Comparison of ENCODE assay signal across 8 mouse cellular contexts in genomic region chr7:116039196-116039537, GRCm38 (mm10). TPM values are rescaled to one million over a fixed set of nuclear protein-coding genes. Genes with fewer than 3 reads are reported as not detected.
DNase-seq lines count a peak whose midpoint lies in the region; ATAC-seq and TF ChIP-seq lines count a peak whose summit lies in the region.

Gene 1110004F10Rik, plus strand, starts transcription at chr7:116039397.

- under 1% methylated on average over 11 of the region's 11 CpGs for WGBS in forebrain, embryonic 15.5 days
- WGBS in hindbrain, embryonic 10.5 days, result under 1% methylated on average over 11 of the region's 11 CpGs
- WGBS in limb, embryonic 14.5 days, result 1% methylated on average over 11 of the region's 11 CpGs
- WGBS in neural tube, embryonic 12.5 days, result under 1% methylated on average over 11 of the region's 11 CpGs

- H3K9me3 ChIP-seq in forebrain, embryonic 15.5 days, result no peaks in the 10 kb centered on the region
- no peaks in the 10 kb centered on the region for H3K9me3 ChIP-seq in hindbrain, embryonic 10.5 days
- no peaks in the 10 kb centered on the region for H3K9me3 ChIP-seq in limb, embryonic 14.5 days (ENCODE audit: control insufficient read depth, low read length)
- no peaks in the 10 kb centered on the region for H3K9me3 ChIP-seq in neural tube, embryonic 12.5 days

- DNase-seq in left cerebral cortex, adult 18-20 months (ENCODE audit: low spot score in 2 of 2), result no peak
- DNase-seq in left cerebral cortex, adult 9 months (ENCODE audit: low spot score in 2 of 2), result no peak
- DNase-seq in hindbrain, embryonic 10.5 days (ENCODE audit: low spot score), result no peak
- DNase-seq in limb, embryonic 14.5 days (ENCODE audit: low spot score), result no peak
- DNase-seq in ovary, adult 18-20 months (ENCODE audit: low spot score), result no peak

- H3K36me3 ChIP-seq in forebrain, embryonic 15.5 days, result no peaks in the 10 kb centered on the region
- no peaks in the 10 kb centered on the region for H3K36me3 ChIP-seq in hindbrain, embryonic 10.5 days
- H3K36me3 ChIP-seq in limb, embryonic 14.5 days (ENCODE audit: control insufficient read depth, insufficient read depth, low read length), result no peaks in the 10 kb centered on the region; the same call in 1 of the 2 replicates
- no peaks in the 10 kb centered on the region for H3K36me3 ChIP-seq in neural tube, embryonic 12.5 days

- peak within 1 kb of the TSS; percentile 72 for H3K27ac ChIP-seq in forebrain, embryonic 15.5 days (replicated peaks)
- H3K27ac ChIP-seq in hindbrain, embryonic 10.5 days, result peak within 1 kb of the TSS; percentile 72
- H3K27ac ChIP-seq in limb, embryonic 14.5 days (replicated peaks; ENCODE audit: low read depth, low read length), result peak within 1 kb of the TSS; percentile 62
- peak within 1 kb of the TSS; percentile 6; the same call in 1 of the 2 replicates for H3K27ac ChIP-seq in neural tube, embryonic 12.5 days

- peak within 1 kb of the TSS; percentile 43 for H3K9ac ChIP-seq in forebrain, embryonic 15.5 days (replicated peaks)
- peak within 1 kb of the TSS; percentile 65 for H3K9ac ChIP-seq in limb, embryonic 14.5 days (ENCODE audit: low read depth, low read length, severe bottlenecking)
- H3K9ac ChIP-seq in neural tube, embryonic 12.5 days, result peak within 1 kb of the TSS; percentile 46; the same call in 1 of the 2 replicates

- peaks cover 47% of the 10 kb centered on the region for H3K4me1 ChIP-seq in forebrain, embryonic 15.5 days
- peaks cover 47% of the 10 kb centered on the region for H3K4me1 ChIP-seq in hindbrain, embryonic 10.5 days (replicated peaks)
- peaks cover 11% of the 10 kb centered on the region; the same call in 1 of the 2 replicates for H3K4me1 ChIP-seq in limb, embryonic 14.5 days (ENCODE audit: control insufficient read depth, insufficient read depth, low read length)
- H3K4me1 ChIP-seq in neural tube, embryonic 12.5 days, result peaks cover 35% of the 10 kb centered on the region

- peak within 1 kb of the TSS; percentile 53 for H3K4me3 ChIP-seq in forebrain, embryonic 15.5 days
- H3K4me3 ChIP-seq in hindbrain, embryonic 10.5 days, result peak within 1 kb of the TSS; percentile 64
- peak within 1 kb of the TSS; percentile 54 for H3K4me3 ChIP-seq in limb, embryonic 14.5 days (replicated peaks; ENCODE audit: low read length)
- peak within 1 kb of the TSS; percentile 38 for H3K4me3 ChIP-seq in neural tube, embryonic 12.5 days

- peak within 1 kb of the TSS; percentile 75 for H3K4me2 ChIP-seq in forebrain, embryonic 15.5 days (replicated peaks)
- H3K4me2 ChIP-seq in limb, embryonic 14.5 days (replicated peaks; ENCODE audit: low read depth, low read length, severe bottlenecking), result peak within 1 kb of the TSS; percentile 96
- peak within 1 kb of the TSS; percentile 99 for H3K4me2 ChIP-seq in neural tube, embryonic 12.5 days (replicated peaks)

- no peak for TF ChIP-seq POLR2A in limb, embryonic 14.5 days (IDR thresholded peaks at IDR 0.05; ENCODE audit: borderline replicate concordance, extremely low read depth, insufficient read depth, insufficient read length)

- ATAC-seq in activated CD4-positive, CD25-positive, alpha-beta regulatory T cell, adult 4 months, result no peak
- peak; percentile 12; the same call in 1 of the 2 replicates for ATAC-seq in forebrain, embryonic 15.5 days (replicated peaks)
- no peak for ATAC-seq in limb, embryonic 14.5 days (ENCODE audit: low FRiP score, low read depth)
- ATAC-seq in neural tube, embryonic 12.5 days (ENCODE audit: low FRiP score, low read depth), result peak; percentile 31; the same call in 1 of the 2 replicates

- H3K27me3 ChIP-seq in forebrain, embryonic 15.5 days, result peaks cover 12% of the 10 kb centered on the region; the same call in 1 of the 2 replicates
- peaks cover 80% of the 10 kb centered on the region for H3K27me3 ChIP-seq in hindbrain, embryonic 10.5 days (ENCODE audit: insufficient read depth, poor library complexity, severe bottlenecking)
- peaks cover 29% of the 10 kb centered on the region for H3K27me3 ChIP-seq in limb, embryonic 14.5 days (ENCODE audit: control insufficient read depth, insufficient read depth, low read length)
- peaks cover 39% of the 10 kb centered on the region for H3K27me3 ChIP-seq in neural tube, embryonic 12.5 days (replicated peaks)

RNA-seq across cellular contexts. Expression of gene 1110004F10Rik, which starts in this region (rescaled TPM):
- 100 to 1,000 TPM in 1 of 2 experiments, 10 to 100 TPM in 1; 93.8 to 103 TPM for total RNA-seq in left cerebral cortex, adult 18-20 months (2021)
- polyA plus RNA-seq in activated CD4-positive, CD25-positive, alpha-beta regulatory T cell, adult 4 months (2017; shearing (Covaris generic)), result 100 to 1,000 TPM; 200 to 234 TPM
- 360 and 363 TPM in 2 replicates for polyA plus RNA-seq in forebrain, embryonic 15.5 days (2015; fragmentation: Nextera tagmentation; extraction: Ambion mirVana)
- polyA plus RNA-seq in hindbrain, embryonic 10.5 days (2016; fragmentation: Nextera tagmentation; extraction: Ambion mirVana), result 326 and 353 TPM in 2 replicates
- polyA plus RNA-seq in limb, embryonic 14.5 days (2012; rRNA removed), result 183 and 187 TPM in 2 replicates
- polyA plus RNA-seq in limb, embryonic 14.5 days (2014; fragmentation: Nextera tagmentation; extraction: Ambion mirVana), result 283 and 299 TPM in 2 replicates
- polyA plus RNA-seq in neural tube, embryonic 12.5 days (2016; fragmentation: Nextera tagmentation; extraction: Ambion mirVana), result 310 and 312 TPM in 2 replicates

Comparison
In these comparisons a context has a peak if more than half of its experiments do, and no peak if none do; other contexts are left out.
1. ATAC-seq: peak in forebrain, embryonic 15.5 days (single experiment) and neural tube, embryonic 12.5 days (single experiment); none in activated CD4-positive, CD25-positive, alpha-beta regulatory T cell, adult 4 months (single experiment) and limb, embryonic 14.5 days (single experiment).
2. H3K27ac ChIP-seq: peak in every context shown above with its lines; median percentile 72 in forebrain, embryonic 15.5 days; 72 in hindbrain, embryonic 10.5 days; 62 in limb, embryonic 14.5 days; 6 in neural tube, embryonic 12.5 days.
3. Peak in every context shown above with its lines, with median percentiles within 50 percentile points of each other: H3K4me2 ChIP-seq, H3K4me3 ChIP-seq and H3K9ac ChIP-seq.